Mouse (Mus musculus) neural tube, postnatal 0 days (tissue): ENCODE measurements around the gene Tada2a. TPM values are rescaled to one million over a fixed set of nuclear protein-coding genes. Genes with fewer than 3 reads are reported as not detected.

ENCODE experiments used
- polyA plus RNA-seq: library from polyadenylated mRNA; unstranded; fragments of >200 nt; fragmentation: Nextera tagmentation; extraction: Ambion mirVana; gene quantifications from 2 replicates; pipeline ENCODE4 v1.2.1, GENCODE M21; 2015

Gene Tada2a
- polyA plus RNA-seq, result 23.0 and 26.1 TPM in 2 replicates

DNA sequence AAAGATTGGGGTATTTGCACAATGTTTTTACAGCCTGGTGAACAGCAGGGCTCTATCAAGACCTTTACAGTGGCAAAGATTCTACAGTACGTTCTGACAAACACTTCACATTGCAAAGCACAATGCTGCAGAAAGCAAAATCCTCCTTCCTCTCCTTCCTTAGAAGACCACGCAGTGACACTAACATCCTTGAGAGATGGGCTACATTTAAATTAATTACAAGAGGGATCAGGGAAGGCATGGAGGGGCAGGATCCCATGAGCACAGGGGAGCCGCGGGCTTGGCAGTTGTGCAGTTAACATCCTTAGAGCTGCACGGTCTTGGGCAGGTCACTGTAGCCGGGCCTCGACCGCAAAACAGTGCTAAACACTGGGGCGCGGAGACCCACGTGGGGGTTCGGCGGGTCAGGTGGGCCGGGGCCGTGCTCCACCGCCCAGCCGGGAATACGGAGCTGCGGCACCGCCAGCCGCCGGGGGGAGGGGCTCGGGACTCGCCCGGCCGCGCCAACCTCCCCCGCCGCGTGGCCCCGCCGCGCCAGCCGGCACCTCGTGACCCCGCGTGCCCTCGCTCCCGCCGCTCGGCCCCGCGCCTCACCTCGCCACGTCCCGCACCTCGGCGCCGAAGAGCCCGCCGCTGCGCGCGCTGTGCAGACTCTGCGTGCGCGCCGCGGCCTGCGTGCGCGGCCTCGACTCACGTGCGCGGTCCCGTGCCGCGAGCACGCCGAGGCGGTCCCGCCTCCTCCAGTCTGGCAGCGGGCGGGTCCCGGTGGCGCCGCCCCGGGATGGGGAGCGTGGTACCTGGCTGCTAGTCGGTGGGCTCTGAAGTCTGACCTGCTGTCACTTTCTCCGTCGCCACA, at the start of gene Tada2a, which contains the start of gene Acaca:
TSS of gene Tada2a (minus strand) at position 658 of the 856 bp plus-strand sequence.
TSS of gene Acaca (plus strand) at position 730 of the 856 bp plus-strand sequence.

DNA sequence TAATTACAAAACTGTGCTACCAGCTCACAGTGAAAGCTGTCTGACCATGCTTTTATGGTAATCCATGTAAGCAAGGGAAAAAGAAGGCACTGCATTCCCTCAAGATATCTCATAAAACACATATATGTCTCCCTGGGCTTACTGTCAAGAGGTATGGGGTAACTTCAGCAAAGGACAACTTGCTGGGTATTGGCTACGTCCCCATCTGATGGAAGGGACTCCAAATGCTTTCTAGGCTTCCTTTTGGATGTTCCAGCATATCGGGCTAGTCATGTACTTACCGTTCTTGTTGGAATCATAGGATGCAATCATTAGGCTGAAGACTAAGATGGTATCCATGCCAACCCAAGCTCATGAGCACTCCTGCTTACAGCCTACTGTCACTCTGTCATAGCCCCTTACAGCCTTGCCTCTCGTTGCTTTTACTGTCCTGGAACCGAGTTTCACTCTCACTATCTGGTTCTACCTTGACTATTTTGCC, 37.7 kb upstream of the Tada2a start, which contains the start of gene Gm11437:
TSS of gene Gm11437 (minus strand) at position 431 of the 481 bp plus-strand sequence.

DNA sequence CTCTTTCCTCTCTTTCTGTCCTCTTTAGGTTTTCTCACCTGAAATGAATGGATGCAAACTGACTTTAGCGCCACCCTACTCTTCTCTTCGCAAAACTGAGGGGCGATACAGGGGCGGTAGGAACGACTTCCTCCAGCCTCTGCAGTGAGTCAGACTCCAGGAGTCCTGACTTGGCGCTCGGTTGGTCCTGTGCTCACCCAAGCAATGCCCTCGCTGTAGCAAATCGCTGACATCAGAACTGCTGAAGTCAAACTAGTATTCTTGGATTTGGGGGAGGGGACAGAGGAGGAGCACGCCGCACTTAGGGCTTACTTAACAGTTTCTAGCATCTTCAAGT, 60.4 kb downstream of the Tada2a start, which contains the start of gene Dusp14:
TSS of gene Dusp14 (minus strand) at position 228 of the 337 bp plus-strand sequence.

Other genes starting within 250 kb of the Tada2a start
- 16.0 and 18.0 TPM in 2 replicates for gene Ddx52, start 187.5 kb downstream of the Tada2a start, polyA plus RNA-seq
- 13.0 and 13.8 TPM in 2 replicates for gene Synrg, start 165.2 kb downstream of the Tada2a start, polyA plus RNA-seq
- gene Dusp14, start 60.3 kb downstream of the Tada2a start, polyA plus RNA-seq, result 8.1 and 8.4 TPM in 2 replicates
- 18.4 and 19.4 TPM in 2 replicates for gene Acaca, start 72 bp upstream of the Tada2a start, polyA plus RNA-seq
- 0.31 TPM in 1 of 2 replicates, not detected in the other for gene Gm11437, start 37.9 kb upstream of the Tada2a start, polyA plus RNA-seq